Mouse (Mus musculus): ENCODE data around the gene Nek11. TPM values are rescaled to one million over a fixed set of nuclear protein-coding genes. Genes with fewer than 3 reads are reported as not detected.

The Nek11 gene
- polyA plus RNA-seq, 1 experiment from 2014 or later = 0.07 TPM

DNA sequence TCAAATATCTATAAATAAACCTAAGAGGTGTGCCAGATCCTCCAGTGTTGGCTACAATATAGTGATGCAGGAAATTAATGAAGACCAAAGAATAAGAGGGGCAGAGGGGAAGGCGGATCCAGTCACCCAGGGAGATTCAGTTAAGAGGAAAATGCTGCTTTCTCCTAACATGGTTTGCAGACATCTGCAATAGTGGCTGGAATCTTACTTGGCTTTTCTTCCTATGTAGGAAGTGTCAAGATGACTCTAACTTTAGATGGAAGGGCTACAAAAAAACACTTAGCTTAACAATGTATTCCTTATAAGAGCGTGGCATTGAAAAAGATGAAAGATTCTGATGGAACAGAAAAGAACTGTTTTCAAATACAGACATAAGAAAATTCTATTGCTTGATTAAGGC, 89.3 kb downstream of the Nek11 start:
- no peaks in the 10 kb centered on the region for H3K36me3 ChIP-seq (ENCODE audit: control insufficient read depth, insufficient read depth, low read length)
- H3K9me3 ChIP-seq (ENCODE audit: control insufficient read depth, low read length) = no peaks in the 10 kb centered on the region
- H3K4me2 ChIP-seq (ENCODE audit: low read depth, severe bottlenecking) = no peak overlapping the region
- DNase-seq (ENCODE audit: low spot score) = no peak
- no peak for ATAC-seq (ENCODE audit: insufficient number of reproducible peaks, low FRiP score, low TSS enrichment, low read depth)
- H3K4me3 ChIP-seq (ENCODE audit: low read depth, low read length) = no peak overlapping the region
- H3K4me1 ChIP-seq (ENCODE audit: control insufficient read depth, insufficient read depth, low read length) = no peaks in the 10 kb centered on the region
- H3K27me3 ChIP-seq (ENCODE audit: control insufficient read depth, insufficient read depth, low read length) = no peaks in the 10 kb centered on the region
- 88% methylated on average over 2 of the region's 2 CpGs for WGBS
- no peak overlapping the region for H3K27ac ChIP-seq (replicated peaks; ENCODE audit: low read depth, low read length)
- H3K9ac ChIP-seq (ENCODE audit: low read length) = no peak overlapping the region

DNA sequence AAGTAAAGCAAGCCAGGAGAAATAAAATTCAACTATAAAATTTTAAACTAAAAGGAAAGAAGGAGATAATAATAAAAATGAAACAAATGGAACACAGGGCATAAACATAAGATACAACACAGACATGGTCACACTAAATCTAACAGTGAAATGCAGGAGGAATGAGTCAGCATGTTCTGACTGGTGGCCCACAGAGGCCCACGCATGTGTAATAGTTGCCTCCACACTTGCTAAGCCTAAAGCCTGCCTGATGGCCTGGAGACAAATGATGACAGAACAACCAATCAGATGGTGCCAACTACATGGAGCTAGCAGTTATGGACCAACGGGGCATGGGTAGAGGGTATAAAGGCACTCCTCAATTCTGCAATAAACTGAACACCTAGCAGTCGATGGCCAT, 93.1 kb downstream of the Nek11 start:
- H3K27ac ChIP-seq (replicated peaks; ENCODE audit: low read depth, low read length) = no peak overlapping the region

DNA sequence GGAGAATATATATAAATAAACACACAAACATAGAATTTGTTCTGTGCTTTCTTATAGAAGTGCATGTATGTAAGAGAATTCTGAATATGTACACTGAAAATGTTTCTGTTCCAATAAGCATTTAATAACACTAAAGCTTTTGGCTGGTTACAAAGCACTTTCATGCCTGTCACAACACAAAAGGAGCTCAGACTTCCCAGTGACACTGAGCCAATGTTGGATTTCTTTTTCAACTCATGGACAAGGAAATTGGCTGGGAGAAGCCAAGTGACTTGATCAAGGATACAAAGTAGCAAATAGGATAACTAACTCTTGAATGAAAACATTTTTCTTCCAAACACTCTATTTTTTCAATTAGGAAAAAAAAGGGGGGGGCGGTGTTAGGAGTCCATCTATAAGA, 93.9 kb downstream of the Nek11 start:
- no peak overlapping the region for H3K4me2 ChIP-seq (ENCODE audit: low read depth, severe bottlenecking)
- no peak overlapping the region for H3K9ac ChIP-seq (ENCODE audit: low read length)
- no peaks in the 10 kb centered on the region for H3K4me1 ChIP-seq (ENCODE audit: control insufficient read depth, insufficient read depth, low read length)
- ATAC-seq (ENCODE audit: insufficient number of reproducible peaks, low FRiP score, low TSS enrichment, low read depth) (no peak), DNase-seq (ENCODE audit: low spot score) (no peak)
- no peaks in the 10 kb centered on the region for H3K36me3 ChIP-seq (ENCODE audit: control insufficient read depth, insufficient read depth, low read length)
- 88% methylated on average over 1 of the region's 1 CpGs for WGBS
- no peaks in the 10 kb centered on the region for H3K27me3 ChIP-seq (ENCODE audit: control insufficient read depth, insufficient read depth, low read length)
- no peaks in the 10 kb centered on the region for H3K9me3 ChIP-seq (ENCODE audit: control insufficient read depth, low read length)
- H3K4me3 ChIP-seq (ENCODE audit: low read depth, low read length) = no peak overlapping the region
- no peak overlapping the region for H3K27ac ChIP-seq (replicated peaks; ENCODE audit: low read depth, low read length)

More for the DNA sequence above, 93.1 kb downstream of the Nek11 start:
- Histone ChIP-seq H3K9me3 (ENCODE audit: control insufficient read depth, low read length) (no peaks in the 10 kb centered on the region), H3K4me2 (ENCODE audit: low read depth, severe bottlenecking) (no peak overlapping the region), H3K27me3 (ENCODE audit: control insufficient read depth, insufficient read depth, low read length) (no peaks in the 10 kb centered on the region), H3K9ac (ENCODE audit: low read length) (no peak overlapping the region), H3K4me1 (ENCODE audit: control insufficient read depth, insufficient read depth, low read length) (no peaks in the 10 kb centered on the region), H3K36me3 (ENCODE audit: control insufficient read depth, insufficient read depth, low read length) (no peaks in the 10 kb centered on the region), H3K4me3 (ENCODE audit: low read depth, low read length) (no peak overlapping the region)
- DNase-seq (ENCODE audit: low spot score) (no peak), ATAC-seq (ENCODE audit: insufficient number of reproducible peaks, low FRiP score, low TSS enrichment, low read depth) (no peak)
- 84% methylated on average over 3 of the region's 3 CpGs for WGBS

DNA sequence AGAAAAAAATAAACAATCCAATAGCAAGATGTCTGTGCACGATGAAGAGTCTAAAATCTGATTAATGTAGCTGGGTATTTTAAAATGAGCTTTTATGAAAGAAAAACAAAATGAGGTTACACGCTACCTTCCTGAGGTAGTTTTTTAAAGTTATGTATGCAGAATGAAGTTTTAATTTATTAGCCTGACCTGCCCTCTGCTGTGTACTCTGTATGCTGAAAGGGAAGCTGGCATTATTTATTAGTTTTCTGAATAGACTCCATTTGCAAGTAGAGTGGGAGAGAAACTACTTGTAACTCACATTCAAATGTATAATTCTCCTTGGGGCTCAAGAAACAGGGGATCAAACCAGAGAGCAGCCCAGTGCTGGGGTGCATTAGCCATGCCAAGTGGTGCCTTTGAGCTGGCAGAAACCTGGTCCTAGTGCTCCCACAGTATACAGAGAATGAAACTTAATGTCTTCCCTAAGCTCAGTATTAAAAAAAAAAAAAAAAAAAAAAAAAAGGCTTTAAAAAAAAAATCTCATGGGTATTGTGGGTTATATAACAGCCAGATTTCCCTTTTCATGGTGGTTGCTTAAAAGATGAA, 94.5 kb downstream of the Nek11 start:
- no peaks in the 10 kb centered on the region for H3K9me3 ChIP-seq (ENCODE audit: control insufficient read depth, low read length)
- no peak overlapping the region for H3K4me2 ChIP-seq (ENCODE audit: low read depth, severe bottlenecking)
- DNase-seq (ENCODE audit: low spot score) (no peak), ATAC-seq (ENCODE audit: insufficient number of reproducible peaks, low FRiP score, low TSS enrichment, low read depth) (no peak)
- H3K27ac ChIP-seq (replicated peaks; ENCODE audit: low read depth, low read length) = no peak overlapping the region
- WGBS = 82% methylated on average over 2 of the region's 2 CpGs
- no peak overlapping the region for H3K9ac ChIP-seq (ENCODE audit: low read length)
- no peaks in the 10 kb centered on the region for H3K36me3 ChIP-seq (ENCODE audit: control insufficient read depth, insufficient read depth, low read length)
- no peak overlapping the region for H3K4me3 ChIP-seq (ENCODE audit: low read depth, low read length)
- no peaks in the 10 kb centered on the region for H3K27me3 ChIP-seq (ENCODE audit: control insufficient read depth, insufficient read depth, low read length)
- no peaks in the 10 kb centered on the region for H3K4me1 ChIP-seq (ENCODE audit: control insufficient read depth, insufficient read depth, low read length)

DNA sequence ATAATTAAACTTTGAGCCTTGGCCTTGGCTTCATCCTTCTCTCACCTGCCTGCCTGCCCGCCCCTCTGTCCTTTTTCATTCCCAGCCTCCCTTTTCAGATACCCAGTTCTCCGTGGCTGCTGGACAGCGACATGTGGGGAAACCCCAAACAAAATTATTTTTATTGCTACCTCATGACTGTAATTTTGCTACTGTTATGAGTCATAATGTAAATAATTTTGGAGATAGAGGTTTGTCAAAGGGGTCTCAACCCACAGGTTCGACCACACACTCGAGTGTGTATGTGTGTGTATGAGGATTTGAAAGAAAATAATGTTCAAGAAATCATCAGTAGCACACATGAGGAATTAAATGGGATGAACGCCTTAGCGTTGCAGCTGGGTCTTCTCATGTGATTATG, 110.7 kb downstream of the Nek11 start:
- Histone ChIP-seq H3K27ac (replicated peaks; ENCODE audit: low read depth, low read length) (no peak overlapping the region), H3K9ac (ENCODE audit: low read length) (no peak overlapping the region), H3K4me1 (ENCODE audit: control insufficient read depth, insufficient read depth, low read length) (no peaks in the 10 kb centered on the region), H3K27me3 (ENCODE audit: control insufficient read depth, insufficient read depth, low read length) (no peaks in the 10 kb centered on the region), H3K4me3 (ENCODE audit: low read depth, low read length) (no peak overlapping the region), H3K36me3 (ENCODE audit: control insufficient read depth, insufficient read depth, low read length) (no peaks in the 10 kb centered on the region), H3K9me3 (ENCODE audit: control insufficient read depth, low read length) (no peaks in the 10 kb centered on the region), H3K4me2 (ENCODE audit: low read depth, severe bottlenecking) (no peak overlapping the region)
- ATAC-seq (ENCODE audit: insufficient number of reproducible peaks, low FRiP score, low TSS enrichment, low read depth) = no peak
- no peak for DNase-seq (ENCODE audit: low spot score)
- WGBS = 35% methylated on average over 7 of the region's 7 CpGs

DNA sequence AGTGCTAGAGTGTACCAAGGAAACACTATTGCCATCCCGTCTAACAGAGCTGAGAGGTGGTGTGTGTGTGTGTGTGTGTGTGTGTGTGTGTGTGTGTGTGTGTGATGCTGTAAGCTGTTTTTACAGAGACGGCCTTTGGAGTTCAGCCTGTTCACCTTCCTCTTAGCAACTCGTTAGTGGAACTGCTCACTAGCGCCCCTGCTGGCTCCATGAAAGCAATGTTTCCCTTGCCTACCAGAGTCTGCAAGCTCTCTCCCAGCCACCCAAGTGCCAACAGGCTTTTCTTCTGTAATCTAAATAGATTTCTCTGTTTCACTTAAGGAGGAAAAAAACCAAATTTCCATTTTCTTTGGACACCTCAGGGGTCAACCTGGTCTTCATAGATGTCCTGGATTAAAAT, 112.6 kb downstream of the Nek11 start:
- H3K27ac ChIP-seq (replicated peaks; ENCODE audit: low read depth, low read length) = no peak overlapping the region
- ATAC-seq (ENCODE audit: insufficient number of reproducible peaks, low FRiP score, low TSS enrichment, low read depth) (no peak), DNase-seq (ENCODE audit: low spot score) (peak; percentile 63)
- H3K9ac ChIP-seq (ENCODE audit: low read length) = no peak overlapping the region
- no peaks in the 10 kb centered on the region for H3K4me1 ChIP-seq (ENCODE audit: control insufficient read depth, insufficient read depth, low read length)
- WGBS = 23% methylated on average over 4 of the region's 4 CpGs
- no peaks in the 10 kb centered on the region for H3K9me3 ChIP-seq (ENCODE audit: control insufficient read depth, low read length)
- H3K4me3 ChIP-seq (ENCODE audit: low read depth, low read length) = no peak overlapping the region
- no peaks in the 10 kb centered on the region for H3K36me3 ChIP-seq (ENCODE audit: control insufficient read depth, insufficient read depth, low read length)
- H3K4me2 ChIP-seq (ENCODE audit: low read depth, severe bottlenecking) = no peak overlapping the region
- H3K27me3 ChIP-seq (ENCODE audit: control insufficient read depth, insufficient read depth, low read length) = no peaks in the 10 kb centered on the region

DNA sequence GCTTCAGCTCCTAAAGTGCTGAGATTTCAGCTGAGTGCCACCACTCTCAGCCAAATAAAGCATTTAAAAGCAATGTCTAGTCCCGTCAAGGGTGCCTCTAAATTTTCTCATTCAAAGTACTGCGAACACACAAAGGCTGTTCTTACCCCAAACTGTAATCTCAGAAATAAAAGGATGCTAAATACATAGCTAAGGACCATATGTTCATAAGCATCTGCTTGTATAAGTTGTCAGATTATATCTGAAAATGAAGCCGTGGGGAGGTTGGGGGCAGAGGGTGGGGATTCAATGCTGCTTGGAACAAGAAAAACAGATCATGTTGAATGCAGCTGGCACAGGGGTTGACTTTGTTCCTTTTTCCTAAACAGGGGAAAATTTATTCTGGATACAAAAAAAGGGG, 120.4 kb downstream of the Nek11 start:
- H3K36me3 ChIP-seq (ENCODE audit: control insufficient read depth, insufficient read depth, low read length) = no peaks in the 10 kb centered on the region
- H3K4me1 ChIP-seq (ENCODE audit: control insufficient read depth, insufficient read depth, low read length) = no peaks in the 10 kb centered on the region
- ATAC-seq (ENCODE audit: insufficient number of reproducible peaks, low FRiP score, low TSS enrichment, low read depth) (no peak), DNase-seq (ENCODE audit: low spot score) (no peak)
- H3K9me3 ChIP-seq (ENCODE audit: control insufficient read depth, low read length) = no peaks in the 10 kb centered on the region
- H3K27me3 ChIP-seq (ENCODE audit: control insufficient read depth, insufficient read depth, low read length) = no peaks in the 10 kb centered on the region
- no peak overlapping the region for H3K27ac ChIP-seq (replicated peaks; ENCODE audit: low read depth, low read length)
- no peak overlapping the region for H3K4me3 ChIP-seq (ENCODE audit: low read depth, low read length)
- no peak overlapping the region for H3K4me2 ChIP-seq (ENCODE audit: low read depth, severe bottlenecking)
- H3K9ac ChIP-seq (ENCODE audit: low read length) = no peak overlapping the region
- WGBS = 83% methylated on average over 3 of the region's 3 CpGs

DNA sequence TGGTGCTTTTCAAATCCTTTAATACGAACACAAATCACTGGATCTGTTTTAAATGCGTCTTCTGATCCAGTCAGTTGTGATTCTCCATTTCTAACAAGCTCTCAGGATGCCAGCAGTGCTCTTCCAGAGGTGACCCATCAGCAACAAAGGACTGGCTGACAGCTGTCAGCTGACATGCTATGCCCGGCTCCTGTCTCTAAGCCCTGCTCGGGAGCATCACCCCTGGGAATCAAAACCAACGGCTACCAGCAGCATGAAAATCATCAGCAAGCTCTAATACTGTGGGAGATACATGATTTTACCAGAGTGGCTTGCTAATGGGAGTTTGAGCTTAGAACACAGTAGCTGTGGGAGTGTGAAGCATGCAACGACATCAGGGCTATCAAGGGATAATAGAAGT, 121.0 kb downstream of the Nek11 start:
- Histone ChIP-seq H3K4me1 (ENCODE audit: control insufficient read depth, insufficient read depth, low read length) (no peaks in the 10 kb centered on the region), H3K9ac (ENCODE audit: low read length) (no peak overlapping the region), H3K4me3 (ENCODE audit: low read depth, low read length) (no peak overlapping the region), H3K27me3 (ENCODE audit: control insufficient read depth, insufficient read depth, low read length) (no peaks in the 10 kb centered on the region), H3K9me3 (ENCODE audit: control insufficient read depth, low read length) (no peaks in the 10 kb centered on the region), H3K4me2 (ENCODE audit: low read depth, severe bottlenecking) (no peak overlapping the region), H3K27ac (replicated peaks; ENCODE audit: low read depth, low read length) (no peak overlapping the region), H3K36me3 (ENCODE audit: control insufficient read depth, insufficient read depth, low read length) (no peaks in the 10 kb centered on the region)
- ATAC-seq (ENCODE audit: insufficient number of reproducible peaks, low FRiP score, low TSS enrichment, low read depth) (no peak), DNase-seq (ENCODE audit: low spot score) (no peak)
- 73% methylated on average over 6 of the region's 6 CpGs for WGBS

DNA sequence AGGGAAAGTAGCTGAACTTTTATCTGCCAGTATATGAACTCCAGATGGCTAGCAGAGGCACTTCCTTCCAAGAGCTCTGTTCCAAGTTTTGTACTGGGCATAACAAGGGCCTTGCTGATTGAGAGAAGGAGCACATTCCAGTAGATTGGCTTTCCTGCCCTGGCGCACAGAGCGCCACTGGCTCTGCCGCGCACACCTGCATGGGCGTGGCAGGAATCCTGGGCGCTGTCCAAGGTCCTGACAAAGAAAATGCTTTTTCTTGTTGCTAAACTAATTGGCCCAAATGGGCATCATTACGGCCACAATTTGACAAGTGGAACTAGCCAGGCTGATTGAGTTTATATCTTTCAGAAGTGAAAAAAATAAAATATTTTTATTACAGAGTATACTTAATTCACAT, 123.1 kb downstream of the Nek11 start:
- ATAC-seq (ENCODE audit: insufficient number of reproducible peaks, low FRiP score, low TSS enrichment, low read depth) = no peak
- 8% methylated on average over 7 of the region's 7 CpGs for WGBS
- no peaks in the 10 kb centered on the region for H3K36me3 ChIP-seq (ENCODE audit: control insufficient read depth, insufficient read depth, low read length)
- no peak overlapping the region for H3K9ac ChIP-seq (ENCODE audit: low read length)
- no peak overlapping the region for H3K4me2 ChIP-seq (ENCODE audit: low read depth, severe bottlenecking)
- no peaks in the 10 kb centered on the region for H3K9me3 ChIP-seq (ENCODE audit: control insufficient read depth, low read length)
- no peaks in the 10 kb centered on the region for H3K4me1 ChIP-seq (ENCODE audit: control insufficient read depth, insufficient read depth, low read length)
- peak; percentile 78 for DNase-seq (ENCODE audit: low spot score)
- no peak overlapping the region for H3K4me3 ChIP-seq (ENCODE audit: low read depth, low read length)
- H3K27ac ChIP-seq (replicated peaks; ENCODE audit: low read depth, low read length) = no peak overlapping the region
- no peaks in the 10 kb centered on the region for H3K27me3 ChIP-seq (ENCODE audit: control insufficient read depth, insufficient read depth, low read length)

Measured in limb, embryonic 11.5 days (tissue).